Mouse (Mus musculus) cerebellum, adult 9-11 months (tissue): ENCODE data around the gene Uncx.
A peak's percentile ranks its signal among the peaks of the same experiment; 100 is the strongest.

Experiments
- DNase-seq: peaks from one replicate; pipeline ENCODE4 v3.0.0; 2022

Uncx gene

GRCm38 (mm10) chr5:139543214-139543613 lies at the start of gene Uncx:
TSS of gene Uncx (plus strand) at chr5:139543494.
- peak; percentile 75 for DNase-seq

GRCm38 (mm10) chr5:139493690-139494089 lies 49.6 kb upstream of the Uncx start:
- no peak for DNase-seq

GRCm38 (mm10) chr5:139495019-139495669 lies 48.1 kb upstream of the Uncx start:
- DNase-seq, result no peak

- no peak for DNase-seq
Observed at GRCm38 (mm10) chr5:139496939-139497338, 46.4 kb upstream of the Uncx start.

- no peak for DNase-seq
Observed at GRCm38 (mm10) chr5:139498791-139499190, 44.5 kb upstream of the Uncx start.

DNA sequence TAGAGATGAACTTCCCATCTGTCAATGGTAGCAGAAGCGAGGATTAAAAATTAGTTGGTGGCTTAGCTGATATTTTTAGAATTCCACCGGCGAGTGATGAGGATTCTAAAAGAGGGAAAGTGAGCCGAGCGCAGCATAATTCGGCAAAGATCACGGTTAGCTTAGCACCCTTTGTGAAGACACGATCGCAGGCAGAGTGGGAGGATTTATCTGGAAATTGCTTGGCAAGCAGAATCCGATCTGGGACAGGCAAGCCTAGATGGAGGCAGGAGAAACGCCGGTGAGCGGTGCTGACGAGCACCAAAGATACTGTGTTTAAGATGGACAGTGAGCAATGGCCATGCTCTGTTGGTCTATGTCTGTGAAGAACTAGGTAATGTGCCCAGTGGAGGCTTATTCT lies 41.0 kb upstream of the Uncx start:
- no peak for DNase-seq

DNA sequence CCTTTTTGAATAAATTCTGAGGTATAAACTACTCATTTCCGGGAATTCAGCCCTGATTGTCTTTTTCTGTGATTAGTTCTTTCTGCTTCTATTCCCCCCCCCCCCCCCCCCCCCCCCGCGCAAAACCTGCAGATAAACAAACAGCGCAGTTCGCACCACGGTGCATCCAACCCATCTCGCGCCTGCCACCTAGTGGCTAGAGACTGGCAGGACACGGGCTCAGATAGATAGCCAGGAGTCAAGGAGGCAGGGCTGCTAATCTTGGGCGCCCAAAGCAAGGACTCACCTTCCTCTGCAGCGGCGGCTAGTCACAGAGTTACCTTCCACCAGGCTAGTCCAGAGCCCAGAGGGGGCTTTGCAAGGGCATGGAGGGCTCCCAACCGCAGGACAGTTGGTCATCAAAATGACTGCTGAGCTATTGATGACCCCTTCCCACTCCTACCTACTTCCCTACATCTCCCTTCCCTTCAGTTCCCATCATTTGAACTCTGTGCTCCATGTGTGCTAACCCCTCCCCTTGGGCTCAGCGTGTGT lies 38.2 kb upstream of the Uncx start:
- peak; percentile 84 for DNase-seq

DNA sequence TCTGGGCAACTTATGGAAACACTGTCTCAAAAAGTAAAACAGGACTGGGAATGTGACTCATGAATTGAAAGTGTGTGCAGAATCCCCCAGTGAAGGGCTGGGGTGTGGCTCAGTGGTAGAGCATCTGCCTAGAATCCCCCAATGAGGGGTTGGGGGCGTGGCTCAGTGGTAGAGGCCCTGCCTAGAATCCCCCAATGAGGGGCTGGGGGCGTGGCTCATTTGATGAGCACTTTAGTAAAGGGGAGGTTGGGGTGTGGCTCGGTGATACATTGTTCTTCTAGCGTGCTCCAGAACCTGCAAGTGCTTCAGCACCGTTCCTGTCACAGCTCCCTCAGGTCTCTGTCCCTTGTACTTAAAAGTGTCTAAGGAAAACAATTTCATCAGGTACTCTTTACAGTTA lies 37.1 kb upstream of the Uncx start:
- DNase-seq, result no peak

- DNase-seq, result peak; percentile 31
Observed at GRCm38 (mm10) chr5:139510682-139511366, 32.5 kb upstream of the Uncx start.

- no peak for DNase-seq
Observed at GRCm38 (mm10) chr5:139512201-139512600, 31.1 kb upstream of the Uncx start.

- peak; percentile 54 for DNase-seq
Observed at GRCm38 (mm10) chr5:139516281-139516680, 27.0 kb upstream of the Uncx start.

DNA sequence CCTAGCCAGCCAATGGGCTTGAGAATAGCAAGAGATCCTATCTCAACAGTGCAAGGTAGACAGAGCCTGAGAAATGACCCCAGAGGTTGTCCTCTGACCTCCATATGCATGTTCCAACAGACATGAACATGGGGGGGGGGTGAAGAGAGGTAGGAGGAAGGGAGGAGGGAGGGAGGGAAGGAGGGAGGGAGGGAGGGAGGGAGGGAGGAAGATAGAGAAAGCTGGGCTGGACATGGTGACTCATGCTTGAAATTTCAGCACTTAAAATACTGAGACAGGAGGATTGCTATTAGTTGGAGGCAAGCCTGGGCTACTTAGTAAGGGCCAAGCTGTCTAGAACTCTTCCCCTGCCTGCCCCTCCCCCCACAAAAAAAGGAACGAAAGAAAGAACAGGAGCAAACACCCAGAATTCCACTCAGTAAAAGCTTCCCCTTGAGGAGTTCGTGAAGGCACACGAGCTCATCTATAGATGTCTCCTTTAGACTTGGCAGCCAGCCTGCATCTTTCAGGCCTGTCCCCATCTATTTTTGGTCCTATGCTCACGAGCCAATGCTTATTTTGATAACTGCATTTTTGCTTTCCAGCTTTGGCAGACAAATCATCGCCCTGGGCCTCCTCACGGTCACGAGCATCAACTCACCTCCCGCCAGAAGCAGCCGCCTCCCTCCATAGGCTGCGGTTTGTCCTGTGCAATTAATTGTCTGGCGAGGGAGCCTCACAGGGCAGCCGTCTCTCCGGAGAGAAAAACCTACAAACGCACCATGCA lies 23.0 kb upstream of the Uncx start:
- DNase-seq, result no peak

DNA sequence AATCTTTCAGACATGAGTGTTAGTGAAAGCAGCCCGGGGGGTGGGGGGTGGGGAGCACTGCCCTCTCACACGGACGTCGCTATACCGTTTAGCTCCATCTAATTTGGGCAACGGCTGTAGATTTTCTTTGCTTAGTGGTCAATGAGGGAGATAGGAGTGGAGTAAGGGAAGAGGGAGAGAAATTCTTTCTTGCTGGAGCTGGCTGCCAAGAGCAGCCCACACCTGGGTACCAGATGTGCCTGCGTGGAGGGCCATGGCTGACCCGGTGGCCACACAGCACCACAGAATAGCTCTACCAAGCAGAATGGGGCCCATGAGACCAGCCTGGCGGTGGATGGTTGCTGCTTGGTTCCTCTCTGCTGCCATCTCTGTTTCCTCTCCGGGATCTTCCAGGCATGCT lies 21.3 kb upstream of the Uncx start:
- no peak for DNase-seq

DNA sequence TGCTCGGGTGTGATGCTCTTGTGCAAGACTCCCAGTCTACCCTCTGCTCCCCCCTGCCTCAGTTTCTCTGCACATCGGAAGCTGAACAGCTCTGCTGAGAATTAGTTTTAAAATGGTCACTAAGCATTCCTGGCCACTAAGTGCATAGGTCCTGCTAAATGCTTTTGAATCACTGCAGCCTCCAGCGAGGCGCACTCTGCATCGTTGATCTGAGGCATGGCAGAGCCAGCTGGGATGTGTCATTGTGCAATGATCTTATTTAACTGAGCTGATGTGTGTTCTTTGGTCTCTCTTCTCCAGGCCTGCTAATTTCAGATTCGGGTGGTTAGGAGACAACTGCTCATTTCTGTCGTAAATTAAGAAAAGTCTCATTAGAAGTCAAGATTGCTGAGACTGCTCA lies 14.4 kb upstream of the Uncx start:
- DNase-seq, result no peak

- peak; percentile 50 for DNase-seq
Observed at GRCm38 (mm10) chr5:139535386-139535919, 7.8 kb upstream of the Uncx start.

DNA sequence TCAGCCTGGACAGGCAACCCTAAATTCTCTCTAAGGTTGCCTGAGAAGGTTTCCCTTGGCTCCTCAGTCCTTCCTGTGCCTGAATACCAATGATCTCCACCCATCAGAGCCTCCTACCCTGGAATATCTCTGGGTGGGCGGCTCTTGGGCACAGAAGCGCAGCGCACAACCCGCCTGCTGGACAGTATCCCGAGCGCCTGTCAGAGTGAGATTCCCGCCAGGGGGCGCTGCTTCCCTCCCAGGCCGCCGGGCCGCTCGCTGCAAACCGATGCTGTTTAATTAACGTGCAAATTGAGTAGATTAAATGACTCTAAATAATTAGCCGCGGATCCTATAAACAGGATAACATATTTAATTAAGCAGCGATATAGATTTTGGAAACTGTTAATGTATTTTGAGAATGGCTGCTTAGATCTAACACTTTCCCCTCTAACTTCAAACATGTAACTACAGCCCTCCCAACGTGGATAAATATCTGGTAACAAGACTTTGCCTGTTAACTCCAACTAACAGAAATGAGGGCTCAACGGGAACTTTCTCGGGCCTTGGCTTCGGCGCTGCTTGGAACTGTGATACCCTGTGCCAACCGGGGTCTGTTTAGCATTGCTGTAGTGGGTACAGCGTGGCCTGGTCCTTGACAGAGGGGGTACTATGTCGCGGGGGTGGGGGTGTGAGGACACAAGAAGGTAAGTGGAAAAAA lies 6.9 kb upstream of the Uncx start:
- peak; percentile 82 for DNase-seq

DNA sequence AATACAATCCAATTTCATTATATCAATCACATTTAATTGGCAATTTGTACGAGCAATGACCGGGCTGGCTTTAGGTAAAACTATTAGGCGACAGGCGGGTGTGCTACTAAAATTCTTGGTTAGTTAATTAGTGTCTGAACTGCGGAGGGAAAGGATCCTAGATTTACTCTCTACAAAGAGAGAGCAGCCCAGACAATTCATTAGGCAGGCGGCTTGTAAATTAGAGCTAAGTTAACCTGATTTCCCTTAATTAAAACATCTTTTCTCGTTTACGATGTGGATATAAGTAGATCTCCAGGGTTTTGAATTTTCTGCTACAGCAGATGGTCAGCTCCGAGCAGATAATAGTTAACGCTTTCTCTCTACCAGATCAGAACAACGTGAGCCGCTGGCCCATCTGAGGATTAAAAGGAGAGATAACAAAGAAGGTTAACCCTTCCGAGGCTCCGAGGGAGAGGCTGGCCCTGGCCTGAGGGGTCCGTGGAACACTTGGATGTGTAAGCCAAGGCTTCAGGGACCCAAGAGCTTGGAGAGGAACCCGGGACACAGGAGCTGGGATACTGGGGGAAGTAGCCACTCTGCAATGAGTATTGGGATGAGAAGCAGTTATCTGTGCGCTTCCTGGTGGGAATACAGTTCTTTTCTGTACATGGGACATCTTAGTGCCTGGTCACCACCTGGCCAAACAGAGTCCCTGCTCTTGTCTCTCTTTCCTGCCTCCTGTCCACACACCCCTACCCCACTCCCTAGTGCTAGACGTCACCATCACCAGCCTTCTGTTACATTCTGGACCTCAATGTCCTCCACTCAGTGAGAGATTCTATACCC lies 6.2 kb upstream of the Uncx start:
- DNase-seq, result peak; percentile 33

- peak; percentile 39 for DNase-seq
Observed at GRCm38 (mm10) chr5:139537739-139538135, 5.6 kb upstream of the Uncx start.

DNA sequence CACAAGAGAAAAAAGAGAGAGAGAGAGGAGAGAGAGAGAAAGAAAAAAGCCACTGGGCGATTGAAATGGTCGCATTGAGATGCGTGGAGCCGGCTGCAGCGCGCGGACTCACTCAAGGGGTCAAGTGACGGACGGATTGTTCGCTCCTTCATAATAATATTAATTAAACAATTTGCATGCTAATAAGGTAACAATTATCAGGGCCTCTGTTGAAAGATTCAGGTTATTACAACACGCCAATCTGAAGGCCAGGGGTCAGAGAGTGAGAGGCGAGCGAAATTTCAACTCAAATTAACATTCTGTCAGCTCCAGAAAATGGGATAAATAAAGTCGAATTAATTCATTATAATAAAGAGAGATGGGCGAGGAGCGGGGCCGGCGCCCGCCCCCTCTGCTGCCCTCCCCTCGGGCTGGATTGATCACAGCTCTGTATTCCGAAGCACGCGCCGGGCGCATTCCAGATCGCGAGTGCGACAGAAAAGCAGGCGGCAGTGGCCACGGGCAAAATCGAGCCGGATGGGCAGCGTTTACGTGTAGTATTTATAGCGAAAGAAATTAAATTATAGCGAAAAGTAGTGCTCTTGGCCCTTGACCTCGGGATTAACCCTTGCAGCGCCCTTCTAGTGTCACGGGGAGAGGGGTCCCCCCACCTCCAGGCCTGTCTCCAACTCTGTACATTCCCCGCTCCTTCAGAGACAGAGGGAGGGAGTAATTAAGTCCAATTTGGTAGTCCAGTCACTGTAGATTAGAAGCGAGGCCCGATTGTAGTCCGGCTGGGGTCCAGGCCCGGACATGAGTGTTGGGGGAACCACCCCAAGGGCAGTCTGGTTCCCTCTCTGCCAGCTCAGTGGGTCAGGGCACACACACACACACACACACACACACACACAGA lies 1.9 kb upstream of the Uncx start:
- peak; percentile 77 for DNase-seq

GRCm38 (mm10) chr5:139542043-139542365 lies 1.3 kb upstream of the Uncx start:
- DNase-seq, result no peak

GRCm38 (mm10) chr5:139542556-139542955 lies 738 bp upstream of the Uncx start:
- DNase-seq, result peak; percentile 77
